Mouse (Mus musculus): ENCODE results near the gene Mettl14.
A peak's percentile ranks its signal among the peaks of the same experiment; 100 is the strongest.

Gene Mettl14

DNA sequence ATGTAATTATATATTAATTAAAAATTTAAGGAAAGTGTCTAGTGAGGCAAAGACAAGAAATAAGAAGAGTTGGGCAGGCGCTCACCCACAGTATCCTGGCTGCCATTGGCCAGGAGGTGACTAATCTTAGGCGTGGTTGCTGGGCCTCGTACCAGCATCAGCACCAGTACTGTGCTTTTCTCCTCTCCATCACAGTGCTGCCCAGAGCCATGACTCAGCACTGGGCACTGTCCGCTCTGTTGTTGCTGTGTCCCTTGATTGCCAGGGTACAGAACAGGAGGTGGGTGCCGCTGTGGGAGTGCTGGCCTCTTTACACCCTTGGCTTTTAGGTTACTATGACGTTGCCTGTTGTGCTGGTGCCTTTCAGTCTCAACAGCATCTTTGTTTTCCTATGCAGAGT lies 64.3 kb downstream of the Mettl14 start:
- DNase-seq (ENCODE audit: inconsistent age in 2 of 2, low spot score in 1 of 2) = peak; percentile 29 to 62

DNA sequence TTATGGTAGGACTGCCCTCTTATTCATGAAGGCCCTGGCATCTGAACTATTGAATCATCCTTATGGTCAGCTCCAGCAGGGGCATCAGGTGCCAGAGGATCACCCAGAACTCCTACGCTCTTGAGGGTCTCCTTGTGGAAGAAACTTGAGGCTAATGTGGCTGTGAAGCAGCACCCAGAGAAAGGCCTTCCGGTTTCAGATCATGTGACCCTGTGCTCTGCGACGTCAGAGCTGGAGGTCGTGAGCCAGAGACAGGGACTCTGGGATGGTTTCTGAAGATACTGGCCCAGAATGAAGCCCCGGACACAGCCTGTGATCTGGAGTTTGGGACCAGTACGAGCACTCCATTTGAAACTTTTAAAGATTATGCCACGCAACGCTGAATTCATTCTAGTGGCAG lies 65.6 kb downstream of the Mettl14 start:
- DNase-seq (ENCODE audit: inconsistent age in 2 of 2, low spot score in 1 of 2) = no peak
